Mouse (Mus musculus) spleen, adult 2 months (tissue): ENCODE measurements around the gene Olfr462.

ENCODE experiments used
- CTCF ChIP-seq: fragments of 200-500 bp; IDR thresholded peaks from 2 replicates; pipeline ENCODE4 v1.5.1; 2011; ENCODE audit warnings: mild to moderate bottlenecking, inconsistent platforms; ENCODE audit not compliant: insufficient read depth, insufficient read length, insufficient replicate concordance; ENCODE audit errors: extremely low read depth
- POLR2A ChIP-seq: fragments of 200-500 bp; IDR thresholded peaks from 2 replicates; pipeline ENCODE4 v1.6.1; 2011; ENCODE audit warnings: low read depth, low read length, inconsistent platforms

- no peak for TF ChIP-seq CTCF
- TF ChIP-seq POLR2A, result no peak
These were observed 41.7 kb upstream of the Olfr462 start for GRCm38 (mm10) chr11:87933731-87934130.
